Mouse (Mus musculus) neural tube, embryonic 10.5 days (tissue): ENCODE data around the gene Atad1.

Source experiments
- DNase-seq: peaks from one replicate; pipeline ENCODE4 v3.0.0-alpha.2; 2017; ENCODE audit warnings: low spot score; ENCODE audit errors: extremely low spot score

Atad1 gene

GRCm38 (mm10) chr19:32622142-32622541 is 117.4 kb downstream of the Atad1 start:
- no peak for DNase-seq
